Mouse (Mus musculus) midbrain, postnatal 0 days (tissue): Measurements from ENCODE around the gene Mycl. TPM values are rescaled to one million over a fixed set of nuclear protein-coding genes. Genes with fewer than 3 reads are reported as not detected.

Source experiments
- ATAC-seq: fragments of 200-750 bp; cut with Nextera tagmentation; 2 replicates; pipeline ENCODE4 v1.8.0; 2017; ENCODE audit warnings: moderate number of reproducible peaks, mild to moderate bottlenecking, moderate TSS enrichment, moderate library complexity; ENCODE audit not compliant: low FRiP score
- DNase-seq: peaks from one replicate; pipeline ENCODE4 v3.0.0-alpha.2; 2015; ENCODE audit warnings: low spot score
- H3K27ac ChIP-seq: fragments of 300-500 bp; sonication (generic); 2 replicates; pipeline ENCODE4 v1.5.1; 2014; ENCODE audit warnings: low read depth, mild to moderate bottlenecking, low read length, mixed read lengths
- H3K27me3 ChIP-seq: fragments of 300-500 bp; sonication (generic); 2 replicates; pipeline ENCODE4 v1.6.1; 2014; ENCODE audit warnings: low read length, control low read depth, mixed read lengths; ENCODE audit not compliant: insufficient read depth
- H3K36me3 ChIP-seq: fragments of 300-500 bp; sonication (generic); 2 replicates; pipeline ENCODE4 v1.6.1; 2014; ENCODE audit warnings: low read length, control low read depth, mixed read lengths; ENCODE audit not compliant: insufficient read depth
- H3K4me1 ChIP-seq: fragments of 300-500 bp; sonication (generic); 2 replicates; pipeline ENCODE4 v1.6.1; 2014; ENCODE audit warnings: mild to moderate bottlenecking, control low read depth, antibody characterized with exemption, low read length, mixed read lengths; ENCODE audit not compliant: insufficient read depth
- H3K4me2 ChIP-seq: fragments of 300-500 bp; sonication (generic); 2 replicates; pipeline ENCODE4 v1.6.1; 2014; ENCODE audit warnings: low read depth, mild to moderate bottlenecking, low read length, mixed read lengths; ENCODE audit not compliant: poor library complexity, severe bottlenecking
- H3K4me3 ChIP-seq: fragments of 300-500 bp; sonication (generic); 2 replicates; pipeline ENCODE4 v1.5.1; 2014; ENCODE audit warnings: low read depth, mild to moderate bottlenecking, low read length, moderate library complexity
- H3K9ac ChIP-seq: fragments of 300-500 bp; sonication (generic); replicated peaks from 2 replicates; pipeline ENCODE4 v1.6.1; 2014; ENCODE audit warnings: mild to moderate bottlenecking, low read length, moderate library complexity, mixed read lengths; ENCODE audit not compliant: poor library complexity, severe bottlenecking
- H3K9me3 ChIP-seq: fragments of 300-500 bp; sonication (generic); 2 replicates; pipeline ENCODE4 v1.6.1; 2016; ENCODE audit warnings: low read length, control low read depth
- CTCF ChIP-seq: IDR thresholded peaks from 2 replicates; pipeline ENCODE4 v1.5.1; 2016; ENCODE audit warnings: antibody characterized with exemption, mild to moderate bottlenecking
- WGBS: fragments of 180-500 bp; shearing (Covaris S2); extraction: QIAGEN DNeasy Blood & Tissue Kit; methylation state at CpG from one replicate; pipeline ENCODE4 v1.1.7; 2014; 5-methylcytosine and 5-hydroxymethylcytosine counted together
- polyA plus RNA-seq: library from polyadenylated mRNA; unstranded; fragments of >200 nt; fragmentation: Nextera tagmentation; extraction: Ambion mirVana; gene quantifications from 2 replicates; pipeline ENCODE4 v1.2.1, GENCODE M21; 2015
- total RNA-seq: library from RNA; depleted of rRNA; stranded (reverse); fragments of >200 nt; gene quantifications from 2 replicates; pipeline ENCODE4 v1.2.3, GENCODE M21; 2014; rRNA removed

The Mycl gene
- total and polyA plus RNA-seq, 2 experiments from 2014 or later, result 42.2 to 77.3 TPM

- no peak overlapping the region for H3K9ac ChIP-seq
- no peak for TF ChIP-seq CTCF
- H3K27me3 ChIP-seq, result no peaks in the 10 kb centered on the region
- 93% methylated on average over 6 of the region's 6 CpGs for WGBS
- no peaks in the 10 kb centered on the region for H3K9me3 ChIP-seq
- no peak overlapping the region for H3K4me2 ChIP-seq
- H3K4me1 ChIP-seq, result no peaks in the 10 kb centered on the region
- H3K36me3 ChIP-seq, result peaks cover 16% of the 10 kb centered on the region
- H3K4me3 ChIP-seq, result no peak overlapping the region
- no peak overlapping the region for H3K27ac ChIP-seq
- no peak for ATAC-seq
- DNase-seq, result no peak
These were observed 45.7 kb downstream of the Mycl start for GRCm38 (mm10) chr4:123041131-123041530.

DNA sequence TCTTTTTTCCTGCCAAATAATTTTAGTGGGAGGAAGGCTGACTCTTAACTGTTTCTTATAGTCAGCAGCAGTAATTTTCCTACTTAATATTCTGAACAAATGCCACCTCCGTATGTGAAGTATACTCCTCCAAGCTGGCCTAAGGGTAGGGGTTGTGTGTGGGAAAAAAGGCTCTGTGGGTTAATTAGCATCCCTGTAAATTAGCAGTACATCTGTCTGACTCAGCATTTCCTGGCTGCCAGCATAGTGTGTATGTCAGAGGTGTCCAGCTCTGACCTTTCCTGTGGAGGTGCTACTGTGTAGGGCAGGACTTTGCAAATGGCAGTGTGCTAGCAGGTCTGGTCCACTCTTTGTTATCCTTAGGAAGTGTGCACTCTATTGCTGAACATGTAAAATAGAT, 48.4 kb downstream of the Mycl start:
- no peak overlapping the region for H3K27ac ChIP-seq
- no peak overlapping the region for H3K4me2 ChIP-seq
- ATAC-seq (no peak), DNase-seq (no peak)
- no peak overlapping the region for H3K9ac ChIP-seq
- no peaks in the 10 kb centered on the region for H3K4me1 ChIP-seq
- no peaks in the 10 kb centered on the region for H3K9me3 ChIP-seq
- peaks cover 20% of the 10 kb centered on the region for H3K36me3 ChIP-seq
- no peaks in the 10 kb centered on the region for H3K27me3 ChIP-seq
- TF ChIP-seq CTCF, result no peak
- no peak overlapping the region for H3K4me3 ChIP-seq
- WGBS, result 63% methylated on average over 1 of the region's 1 CpGs

DNA sequence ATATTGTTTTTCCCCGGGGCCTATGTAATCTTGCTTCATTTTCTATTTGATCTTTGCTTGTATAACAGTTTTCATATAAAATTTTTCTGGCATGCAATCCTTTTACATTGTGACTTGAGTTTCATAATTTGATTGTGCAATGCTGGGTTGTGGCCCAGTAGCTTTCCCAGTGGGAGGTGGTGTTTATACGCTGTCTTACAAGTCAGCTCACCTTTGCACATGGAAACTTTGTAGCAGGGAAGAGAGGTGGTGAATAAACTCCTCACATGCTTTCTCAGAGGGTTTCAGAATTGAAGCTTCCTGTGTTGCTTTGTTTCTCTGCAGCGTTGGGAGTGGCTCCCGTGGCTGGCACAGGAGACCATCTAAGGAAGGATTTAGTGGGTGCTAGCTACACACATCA, 49.4 kb downstream of the Mycl start:
- no peak for DNase-seq
- Histone ChIP-seq H3K36me3 (peaks cover 13% of the 10 kb centered on the region), H3K4me2 (no peak overlapping the region), H3K9me3 (no peaks in the 10 kb centered on the region), H3K4me3 (no peak overlapping the region), H3K4me1 (no peaks in the 10 kb centered on the region), H3K27ac (no peak overlapping the region), H3K9ac (no peak overlapping the region), H3K27me3 (no peaks in the 10 kb centered on the region)
- 84% methylated on average over 4 of the region's 4 CpGs for WGBS
- no peak for ATAC-seq
- no peak for TF ChIP-seq CTCF

DNA sequence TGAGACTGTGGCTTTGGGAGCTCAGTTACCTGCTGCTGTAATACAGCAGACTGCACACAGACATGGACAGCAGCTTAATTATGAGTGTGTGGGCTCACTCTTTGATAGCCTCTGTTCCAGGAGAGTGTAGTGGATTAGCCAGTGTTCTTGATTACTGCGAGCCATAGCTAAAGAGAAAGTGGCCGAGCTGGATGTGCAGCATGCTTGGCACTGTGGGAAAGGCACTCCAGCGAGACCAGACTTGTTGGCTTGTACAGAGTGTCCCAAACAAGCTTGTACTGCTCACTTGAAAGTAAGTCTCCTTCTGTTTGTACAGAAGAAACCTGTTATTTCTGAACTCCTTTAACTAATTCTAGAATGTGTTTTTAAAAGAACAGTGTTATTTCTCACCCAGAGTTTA, 50.8 kb downstream of the Mycl start:
- Histone ChIP-seq H3K27ac (peak overlapping the region; percentile 26; the same call in 1 of the 2 replicates), H3K4me2 (no peak overlapping the region), H3K27me3 (no peaks in the 10 kb centered on the region), H3K9ac (no peak overlapping the region), H3K4me3 (no peak overlapping the region), H3K4me1 (no peaks in the 10 kb centered on the region), H3K9me3 (no peaks in the 10 kb centered on the region), H3K36me3 (peaks cover 19% of the 10 kb centered on the region)
- 74% methylated on average over 3 of the region's 3 CpGs for WGBS
- DNase-seq (no peak), ATAC-seq (no peak)
- TF ChIP-seq CTCF, result no peak

GRCm38 (mm10) chr4:123050681-123051211, 55.3 kb downstream of the Mycl start:
- DNase-seq, result peak; percentile 91
- no peaks in the 10 kb centered on the region for H3K27me3 ChIP-seq
- peak; percentile 64; the same call in 1 of the 2 replicates for ATAC-seq
- H3K27ac ChIP-seq, result no peak overlapping the region
- no peaks in the 10 kb centered on the region for H3K4me1 ChIP-seq
- H3K4me3 ChIP-seq, result no peak overlapping the region
- H3K36me3 ChIP-seq, result peaks cover 37% of the 10 kb centered on the region
- TF ChIP-seq CTCF, result no peak
- H3K9me3 ChIP-seq, result no peaks in the 10 kb centered on the region
- no peak overlapping the region for H3K9ac ChIP-seq
- 30% methylated on average over 5 of the region's 5 CpGs for WGBS
- no peak overlapping the region for H3K4me2 ChIP-seq

Other genes starting within 250 kb of the Mycl start
- gene Ppt1, start 159.4 kb upstream of the Mycl start, total RNA-seq, result 44.2 and 53.5 TPM in 2 replicates
- 80.2 and 81.3 TPM in 2 replicates for gene Ppt1, start 159.4 kb upstream of the Mycl start, polyA plus RNA-seq
- 145 and 157 TPM in 2 replicates for gene Cap1, start 109.6 kb upstream of the Mycl start, total RNA-seq
- 58.9 and 60.9 TPM in 2 replicates for gene Cap1, start 109.6 kb upstream of the Mycl start, polyA plus RNA-seq
- gene Mfsd2a, start 34.5 kb upstream of the Mycl start, total RNA-seq, result 47.3 and 57.7 TPM in 2 replicates
- gene Mfsd2a, start 34.5 kb upstream of the Mycl start, polyA plus RNA-seq, result 30.3 and 34.6 TPM in 2 replicates
- gene Trit1, start 20.9 kb downstream of the Mycl start, total RNA-seq, result 16.2 and 19.7 TPM in 2 replicates
- 17.3 and 18.5 TPM in 2 replicates for gene Trit1, start 20.9 kb downstream of the Mycl start, polyA plus RNA-seq
- 0.42 and 1.5 TPM in 2 replicates for gene Bmp8b, start 109.5 kb downstream of the Mycl start, total RNA-seq
- 0.45 and 0.56 TPM in 2 replicates for gene Bmp8b, start 109.5 kb downstream of the Mycl start, polyA plus RNA-seq
- 0.94 and 2.1 TPM in 2 replicates for gene Oxct2b, start 120.6 kb downstream of the Mycl start, total RNA-seq
- gene Oxct2b, start 120.6 kb downstream of the Mycl start, polyA plus RNA-seq, result 0.58 and 0.91 TPM in 2 replicates
- gene Ppie, start 144.3 kb downstream of the Mycl start, total RNA-seq, result 17.7 and 28.1 TPM in 2 replicates
- gene Ppie, start 144.3 kb downstream of the Mycl start, polyA plus RNA-seq, result 41.7 and 41.9 TPM in 2 replicates
- gene Hpcal4, start 187.6 kb downstream of the Mycl start, total RNA-seq, result 53.7 and 64.5 TPM in 2 replicates
- gene Hpcal4, start 187.6 kb downstream of the Mycl start, polyA plus RNA-seq, result 63.4 and 67.6 TPM in 2 replicates
- gene Nt5c1a, start 205.9 kb downstream of the Mycl start, total RNA-seq, result 1.9 and 2.4 TPM in 2 replicates
- 0.33 and 0.45 TPM in 2 replicates for gene Nt5c1a, start 205.9 kb downstream of the Mycl start, polyA plus RNA-seq
- 2.9 and 5.0 TPM in 2 replicates for gene Heyl, start 237.9 kb downstream of the Mycl start, total RNA-seq
- gene Heyl, start 237.9 kb downstream of the Mycl start, polyA plus RNA-seq, result 4.7 and 5.1 TPM in 2 replicates